Mouse (Mus musculus) limb, embryonic 14.5 days (tissue): ENCODE data around the gene Gm45799. TPM values are rescaled to one million over a fixed set of nuclear protein-coding genes. Genes with fewer than 3 reads are reported as not detected.

Experiments used
- ATAC-seq: fragments of 200-750 bp; cut with Nextera tagmentation; 2 replicates; pipeline ENCODE4 v1.8.0; 2017; ENCODE audit warnings: low read depth, moderate number of reproducible peaks, moderate TSS enrichment; ENCODE audit not compliant: low FRiP score
- DNase-seq: peaks from one replicate; pipeline ENCODE4 v3.0.0-alpha.2; 2015; ENCODE audit warnings: low spot score
- H3K27ac ChIP-seq: fragments of 300-500 bp; sonication (generic); replicated peaks from 2 replicates; pipeline ENCODE4 v1.5.1; 2014; ENCODE audit warnings: low read depth, mild to moderate bottlenecking, low read length, moderate library complexity, mixed read lengths
- H3K27me3 ChIP-seq: fragments of 300-500 bp; sonication (generic); 2 replicates; pipeline ENCODE4 v1.6.1; 2014; ENCODE audit warnings: low read length, mixed read lengths; ENCODE audit not compliant: control insufficient read depth, insufficient read depth
- H3K36me3 ChIP-seq: fragments of 300-500 bp; sonication (generic); 2 replicates; pipeline ENCODE4 v1.6.1; 2014; ENCODE audit warnings: mild to moderate bottlenecking, low read length, moderate library complexity, mixed read lengths; ENCODE audit not compliant: control insufficient read depth, insufficient read depth
- H3K4me1 ChIP-seq: fragments of 300-500 bp; sonication (generic); 2 replicates; pipeline ENCODE4 v1.6.1; 2014; ENCODE audit warnings: antibody characterized with exemption, low read length, mixed read lengths; ENCODE audit not compliant: control insufficient read depth, insufficient read depth
- H3K4me2 ChIP-seq: fragments of 300-500 bp; sonication (generic); replicated peaks from 2 replicates; pipeline ENCODE4 v1.6.1; 2014; ENCODE audit warnings: low read depth, mild to moderate bottlenecking, low read length, moderate library complexity; ENCODE audit not compliant: severe bottlenecking
- H3K4me3 ChIP-seq: fragments of 300-500 bp; sonication (generic); replicated peaks from 2 replicates; pipeline ENCODE4 v1.5.1; 2014; ENCODE audit warnings: low read length
- H3K9ac ChIP-seq: fragments of 300-500 bp; sonication (generic); 2 replicates; pipeline ENCODE4 v1.6.1; 2014; ENCODE audit warnings: mild to moderate bottlenecking, low read depth, low read length, moderate library complexity; ENCODE audit not compliant: severe bottlenecking
- H3K9me3 ChIP-seq: fragments of 300-500 bp; sonication (generic); 2 replicates; pipeline ENCODE4 v1.6.1; 2016; ENCODE audit warnings: low read length; ENCODE audit not compliant: control insufficient read depth
- POLR2A ChIP-seq: fragments of 200-500 bp; IDR thresholded peaks from 2 replicates; pipeline ENCODE4 v1.8.0; 2012; ENCODE audit warnings: inconsistent platforms, mild to moderate bottlenecking, moderate library complexity, borderline replicate concordance; ENCODE audit not compliant: insufficient read depth, insufficient read length; ENCODE audit errors: extremely low read depth
- WGBS: fragments of 180-500 bp; shearing (Covaris S2); extraction: QIAGEN DNeasy Blood & Tissue Kit; methylation state at CpG from one replicate; pipeline ENCODE4 v1.1.7; 2014; 5-methylcytosine and 5-hydroxymethylcytosine counted together
- polyA plus RNA-seq, 2 experiments: library from polyadenylated mRNA; depleted of rRNA in 1 of 2; stranded (reverse) in 1 of 2; unstranded in 1 of 2; fragments of >200 nt; fragmentation: Nextera tagmentation in 1 of 2; extraction: Ambion mirVana in 1 of 2; gene quantifications; 2 replicates each; pipeline versions ENCODE4 v1.2.1 to v1.2.3; 2012 to 2014

The Gm45799 gene
- polyA plus RNA-seq, 2 experiments: 40.4 to 186 TPM

DNA sequence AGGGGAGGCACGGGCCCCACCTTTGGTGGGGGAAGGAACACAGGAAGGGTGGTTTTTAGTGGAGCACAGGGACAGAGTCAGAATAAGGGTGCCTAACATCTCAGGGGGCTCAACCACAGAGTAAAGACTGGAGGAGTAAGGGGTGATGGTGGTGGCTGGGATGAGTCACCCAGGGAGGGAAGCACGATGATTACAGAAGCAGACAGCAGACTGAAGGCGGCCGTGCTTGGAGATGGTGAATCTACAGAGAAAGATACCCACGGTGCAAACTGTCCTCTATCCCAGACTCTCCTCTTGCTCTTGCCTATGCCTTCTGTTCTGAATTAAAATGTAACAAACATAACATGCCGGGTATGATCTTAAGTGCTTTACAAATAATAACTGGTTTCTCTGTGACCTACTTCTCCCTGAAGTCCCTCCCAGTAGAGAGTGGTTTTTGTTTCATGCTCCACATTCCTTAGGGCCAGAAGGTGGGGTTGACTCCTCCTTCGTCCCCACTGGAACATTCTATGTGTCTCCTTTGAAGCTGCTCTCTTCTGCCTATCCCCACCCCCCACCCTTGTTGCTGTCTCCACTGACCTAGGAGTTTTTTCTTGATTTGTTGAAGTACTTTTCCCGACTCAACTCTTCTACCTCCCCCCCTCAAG, 18.6 kb upstream of the Gm45799 start:
- Histone ChIP-seq H3K9ac (no peak overlapping the region), H3K27me3 (no peaks in the 10 kb centered on the region), H3K9me3 (no peaks in the 10 kb centered on the region), H3K36me3 (peaks cover 73% of the 10 kb centered on the region), H3K4me1 (no peaks in the 10 kb centered on the region), H3K27ac (no peak overlapping the region), H3K4me2 (no peak overlapping the region), H3K4me3 (no peak overlapping the region)
- DNase-seq (no peak), ATAC-seq (no peak)
- TF ChIP-seq POLR2A: no peak
- WGBS: 76% methylated on average over 8 of the region's 8 CpGs

DNA sequence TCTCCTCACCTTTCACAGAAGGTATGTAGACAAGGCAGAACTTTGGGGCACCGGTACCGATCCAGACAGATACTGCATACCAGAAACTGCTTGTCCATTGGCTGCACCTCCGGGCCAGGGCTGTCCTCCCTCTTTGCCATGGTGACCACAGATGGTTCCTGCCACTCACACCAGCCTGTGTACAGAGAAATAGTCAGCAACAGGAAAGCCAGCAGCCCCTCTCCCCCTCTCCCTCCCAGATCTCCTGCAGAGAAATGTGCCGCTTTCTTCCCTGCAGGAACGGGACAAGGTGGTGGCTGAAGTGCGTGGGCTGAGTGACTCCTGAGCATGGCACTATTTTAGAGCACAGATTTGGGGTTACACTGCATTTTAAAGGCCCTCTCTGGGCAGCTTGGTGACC, 15.0 kb upstream of the Gm45799 start:
- Histone ChIP-seq H3K4me3 (no peak overlapping the region), H3K4me2 (no peak overlapping the region), H3K27me3 (no peaks in the 10 kb centered on the region), H3K36me3 (peaks cover 37% of the 10 kb centered on the region), H3K9ac (no peak overlapping the region), H3K4me1 (no peaks in the 10 kb centered on the region), H3K9me3 (no peaks in the 10 kb centered on the region), H3K27ac (no peak overlapping the region)
- TF ChIP-seq POLR2A: no peak
- DNase-seq (no peak), ATAC-seq (no peak)
- WGBS: 67% methylated on average over 6 of the region's 6 CpGs

DNA sequence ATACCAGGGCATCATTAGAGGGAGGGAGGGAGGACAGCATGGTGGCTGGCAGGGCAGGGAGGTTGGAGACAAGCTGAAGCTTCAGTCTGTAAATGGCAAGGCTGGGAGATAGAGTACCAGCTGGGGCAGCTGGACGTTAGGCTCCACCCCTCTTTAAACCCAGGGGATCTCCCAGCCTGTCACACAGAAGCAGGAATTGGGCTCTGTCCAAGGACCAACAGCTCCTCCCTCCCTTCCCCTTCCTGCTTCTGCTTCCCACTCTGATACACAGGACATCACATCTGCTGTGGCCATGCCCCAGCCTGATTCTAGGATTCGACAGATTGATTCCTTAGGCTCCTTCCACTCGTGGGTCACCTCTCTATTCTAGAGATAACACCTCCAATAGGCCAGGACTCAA, 11.7 kb upstream of the Gm45799 start:
- no peaks in the 10 kb centered on the region for H3K9me3 ChIP-seq
- no peak overlapping the region for H3K27ac ChIP-seq
- TF ChIP-seq POLR2A: no peak
- H3K4me2 ChIP-seq: no peak overlapping the region
- H3K27me3 ChIP-seq: no peaks in the 10 kb centered on the region
- DNase-seq (peak; percentile 32), ATAC-seq (no peak)
- 0 out of 2 replicates have a peak, but pooled peaks cover 8% of the 10 kb centered on the region for H3K4me1 ChIP-seq
- 40% methylated on average over 3 of the region's 3 CpGs for WGBS
- peaks cover 17% of the 10 kb centered on the region for H3K36me3 ChIP-seq
- no peak overlapping the region for H3K9ac ChIP-seq
- no peak overlapping the region for H3K4me3 ChIP-seq

DNA sequence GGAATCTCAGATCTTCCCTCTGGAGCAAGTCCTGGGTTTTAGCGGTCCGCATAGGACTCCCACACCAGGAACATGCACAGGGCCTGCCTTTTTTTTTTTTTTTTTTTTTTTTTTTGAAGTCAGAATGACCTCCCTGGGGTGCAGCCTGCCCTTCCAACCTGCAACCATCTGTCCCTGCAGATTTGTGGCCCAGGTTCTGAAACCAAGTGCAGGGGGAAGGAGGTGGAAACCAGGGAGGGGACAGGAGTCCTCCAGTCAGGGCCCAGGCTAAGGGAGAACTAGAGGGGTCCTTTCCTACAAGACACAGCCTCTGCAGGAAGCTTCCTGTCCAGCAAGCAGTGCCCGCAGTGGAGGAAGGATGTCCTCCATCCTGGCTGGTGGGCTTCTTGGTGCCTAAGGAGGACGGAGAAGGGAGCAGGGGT, 7.8 kb upstream of the Gm45799 start:
- Histone ChIP-seq H3K4me1 (peaks cover 15% of the 10 kb centered on the region), H3K27me3 (no peaks in the 10 kb centered on the region), H3K9me3 (no peaks in the 10 kb centered on the region), H3K9ac (peak overlapping the region; percentile 82), H3K36me3 (peaks cover 15% of the 10 kb centered on the region), H3K4me3 (peak overlapping the region; percentile 81), H3K27ac (no peak overlapping the region), H3K4me2 (peak overlapping the region; percentile 67)
- no peak for ATAC-seq
- 24% methylated on average over 4 of the region's 4 CpGs for WGBS
- TF ChIP-seq POLR2A: no peak
- DNase-seq: peak; percentile 4

DNA sequence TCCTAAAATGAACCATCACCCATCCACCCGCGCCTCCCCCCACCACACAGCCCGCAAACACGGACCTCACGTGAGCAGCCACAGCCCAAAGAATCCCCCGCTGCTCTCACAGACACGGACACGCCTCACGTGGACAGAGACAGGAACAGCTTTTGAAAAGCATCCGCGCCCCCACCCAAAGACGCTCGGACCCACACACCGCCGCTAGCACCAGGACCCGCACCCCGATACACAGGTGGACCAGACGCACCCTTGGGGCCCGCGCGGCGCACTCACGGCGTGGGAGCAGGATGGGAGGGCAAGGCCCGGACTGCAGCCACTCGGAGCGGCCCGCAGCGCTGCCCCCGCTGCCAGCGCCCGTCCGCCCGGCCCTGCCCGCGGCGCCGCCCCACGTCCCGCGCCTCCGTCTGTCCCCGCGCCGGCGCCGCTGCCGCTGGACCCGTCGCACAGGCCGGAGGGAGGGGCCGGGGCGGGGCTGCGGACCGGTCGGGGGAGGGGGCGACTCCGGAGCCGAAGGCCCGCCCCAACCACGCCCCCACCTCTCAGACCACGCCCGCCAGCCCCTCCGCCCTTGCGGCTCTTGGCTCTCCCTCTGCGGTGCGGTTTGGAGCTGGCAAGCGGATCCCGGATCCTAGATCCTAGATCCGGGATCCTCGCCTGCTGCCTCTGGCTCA, 7.1 kb upstream of the Gm45799 start, which contains the start of gene Trim3:
Gene Trim3, minus strand, starts transcription at position 445 of the 674 bp plus-strand sequence.
- H3K4me1 ChIP-seq: peaks cover 15% of the 10 kb centered on the region
- peaks cover 22% of the 10 kb centered on the region for H3K36me3 ChIP-seq
- TF ChIP-seq POLR2A: no peak
- peak within 1 kb of the TSS; percentile 67 for H3K4me2 ChIP-seq
- ATAC-seq (peak; percentile 96), DNase-seq (peak; percentile 91)
- H3K4me3 ChIP-seq: peak within 1 kb of the TSS; percentile 81
- no peaks in the 10 kb centered on the region for H3K27me3 ChIP-seq
- no peaks in the 10 kb centered on the region for H3K9me3 ChIP-seq
- peak within 1 kb of the TSS; percentile 35 for H3K27ac ChIP-seq
- H3K9ac ChIP-seq: peak within 1 kb of the TSS; percentile 82
- under 1% methylated on average over 31 of the region's 71 CpGs for WGBS
